Mouse (Mus musculus) bone marrow, adult 2 months (tissue): ENCODE results near the gene Rtp3.

Experiments
- CTCF ChIP-seq: fragments of 200-500 bp; IDR thresholded peaks from 2 replicates; pipeline ENCODE4 v1.5.1; 2011; ENCODE audit warnings: low read length, control low read depth; ENCODE audit not compliant: control insufficient read depth, insufficient read depth
- POLR2A ChIP-seq: fragments of 200-500 bp; IDR thresholded peaks from 2 replicates; pipeline ENCODE4 v1.6.1; 2011; ENCODE audit warnings: low read depth, mild to moderate bottlenecking, control low read depth, low read length, borderline replicate concordance; ENCODE audit not compliant: control insufficient read depth

- no peak for TF ChIP-seq POLR2A
- no peak for TF ChIP-seq CTCF
These were observed 26.7 kb downstream of the Rtp3 start for GRCm38 (mm10) chr9:110963566-110964115.
